Mouse (Mus musculus) kidney, postnatal 25 days (tissue): Measurements from ENCODE around the gene Il31ra.
"Not testable (repeated sequence)": the region's sequence is repeated elsewhere in the genome, so short reads cannot be mapped to it uniquely, and the experiment has no call there.

Experiments
- DNase-seq, 2 experiments: peaks; one replicate each; pipeline ENCODE4 v3.0.0; 2021; ENCODE audit warnings: mixed read lengths in 2 of 2

The Il31ra gene

DNA sequence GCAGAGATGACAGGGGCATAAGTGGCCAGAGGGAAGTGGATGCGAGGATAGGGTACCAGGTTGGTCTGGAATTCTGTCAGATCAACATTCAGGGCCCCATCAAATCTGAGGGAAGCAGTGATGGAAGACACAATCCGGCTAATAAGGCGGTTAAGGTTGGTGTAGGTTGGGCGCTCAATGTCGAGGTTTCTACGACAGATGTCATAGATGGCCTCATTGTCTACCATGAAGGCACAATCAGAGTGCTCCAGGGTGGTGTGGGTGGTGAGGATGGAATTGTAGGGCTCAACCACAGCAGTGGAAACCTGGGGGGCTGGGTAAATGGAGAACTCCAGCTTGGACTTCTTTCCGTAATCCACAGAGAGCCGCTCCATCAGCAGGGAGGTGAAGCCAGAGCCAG, at the start of gene Il31ra:
Gene Il31ra, minus strand, starts transcription at position 101 of the 400 bp plus-strand sequence.
- DNase-seq = not testable (repeated sequence)

DNA sequence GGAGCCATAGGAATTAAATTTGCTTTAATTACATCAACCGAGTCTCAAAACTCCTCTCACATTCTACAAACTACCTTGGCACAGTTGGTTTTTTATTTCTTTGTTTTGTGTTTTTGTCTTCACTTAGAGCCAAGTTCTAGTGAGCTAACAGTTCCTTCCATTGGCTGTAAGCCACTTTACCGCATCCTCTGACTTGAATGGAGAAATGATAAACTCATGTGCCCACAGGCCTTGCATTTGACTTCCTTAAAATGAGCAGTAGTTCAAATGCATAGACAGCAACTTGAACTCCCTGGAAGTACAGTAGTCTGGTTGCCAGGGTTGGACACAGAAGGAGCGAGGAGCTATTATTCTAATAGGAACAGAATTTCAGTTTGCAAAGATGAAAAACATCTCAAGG, 48.7 kb upstream of the Il31ra start:
- DNase-seq = no peak

DNA sequence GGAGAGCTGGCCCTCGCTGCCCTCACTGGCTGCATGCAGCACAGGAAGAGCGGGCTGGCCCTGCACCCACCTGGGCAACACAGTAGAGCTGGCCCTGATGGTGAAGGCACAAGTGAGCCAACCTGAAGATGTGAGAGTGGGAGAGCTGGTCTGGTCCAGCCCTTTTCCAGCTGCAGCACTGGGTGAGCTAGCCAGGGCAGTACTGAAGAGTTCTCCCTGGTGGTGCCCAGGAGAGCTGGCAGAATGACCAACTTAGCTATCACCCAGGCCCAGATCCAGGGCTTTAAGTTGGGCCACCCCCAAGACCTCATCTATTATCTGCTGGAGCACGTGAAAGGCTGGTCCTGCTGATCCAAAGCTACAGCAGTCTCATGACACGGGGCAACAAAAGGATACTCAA, 45.0 kb upstream of the Il31ra start:
- DNase-seq = no peak

DNA sequence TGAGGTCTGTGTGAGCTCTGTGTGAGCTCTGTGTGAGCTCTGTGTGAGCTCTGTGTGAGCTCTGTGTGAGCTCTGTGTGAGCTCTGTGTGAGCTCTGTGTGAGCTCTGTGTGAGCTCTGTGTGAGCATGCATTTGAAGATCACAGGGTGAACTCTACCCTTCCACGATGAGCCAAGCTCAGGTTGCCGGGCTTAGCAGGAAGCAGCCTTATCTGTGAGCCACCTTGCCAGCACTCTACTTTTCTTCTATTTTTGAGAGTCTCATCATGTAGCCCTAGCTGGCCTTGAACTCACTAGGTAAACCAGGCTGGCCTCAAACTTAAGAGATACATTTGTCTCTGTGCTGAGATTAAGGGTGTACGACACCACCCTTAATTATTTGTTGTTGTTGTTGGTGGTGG, 42.3 kb upstream of the Il31ra start:
- DNase-seq = no peak

DNA sequence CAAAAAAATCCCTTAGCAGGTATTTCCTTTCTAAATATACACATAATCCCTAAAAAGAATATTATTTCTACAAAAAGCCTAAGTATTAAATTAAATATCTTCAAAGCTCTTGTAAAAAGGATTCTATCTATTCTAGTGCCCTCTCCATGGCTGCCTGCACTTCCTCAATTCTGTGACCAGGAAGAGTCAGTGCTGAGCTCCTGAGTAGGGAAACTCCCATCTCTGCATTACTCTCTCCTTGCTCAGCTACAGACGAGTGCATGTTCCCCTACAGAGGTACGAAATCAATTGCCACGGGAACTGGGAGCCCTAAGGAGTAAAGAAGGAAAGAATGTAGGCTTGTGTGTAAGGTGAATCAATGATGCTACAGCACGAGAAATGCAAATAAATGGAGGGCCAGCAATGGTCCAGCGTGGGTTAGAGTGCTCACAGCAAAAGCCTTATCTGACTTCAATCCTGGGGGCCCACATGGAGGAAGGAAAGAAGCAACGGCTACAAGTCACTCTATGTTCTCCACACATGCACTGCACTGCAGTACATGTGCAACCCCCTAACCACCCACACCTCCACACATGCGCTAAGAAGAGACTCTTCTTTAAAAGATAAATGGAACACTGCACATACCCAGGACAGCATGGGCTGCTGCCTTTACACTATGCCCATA, 41.1 kb upstream of the Il31ra start:
- no peak for DNase-seq

DNA sequence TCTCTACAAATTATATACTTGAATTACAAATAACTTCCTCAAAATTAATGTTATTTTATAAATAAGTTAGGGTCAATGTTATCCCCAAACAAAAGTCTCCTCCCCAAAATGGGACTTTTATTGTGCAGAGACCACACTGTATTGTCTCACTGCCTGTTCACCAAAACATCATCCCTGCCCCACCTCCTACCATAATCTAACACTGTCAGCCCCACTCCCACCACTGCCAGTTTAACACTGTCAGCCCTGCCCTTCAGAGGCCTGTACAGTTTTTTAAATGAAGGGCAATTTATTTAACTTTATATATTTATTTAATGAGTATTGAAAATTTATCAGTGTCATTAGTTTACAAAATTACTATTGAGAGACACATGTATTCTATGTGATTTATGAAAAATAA, 31.4 kb upstream of the Il31ra start:
- no peak for DNase-seq

DNA sequence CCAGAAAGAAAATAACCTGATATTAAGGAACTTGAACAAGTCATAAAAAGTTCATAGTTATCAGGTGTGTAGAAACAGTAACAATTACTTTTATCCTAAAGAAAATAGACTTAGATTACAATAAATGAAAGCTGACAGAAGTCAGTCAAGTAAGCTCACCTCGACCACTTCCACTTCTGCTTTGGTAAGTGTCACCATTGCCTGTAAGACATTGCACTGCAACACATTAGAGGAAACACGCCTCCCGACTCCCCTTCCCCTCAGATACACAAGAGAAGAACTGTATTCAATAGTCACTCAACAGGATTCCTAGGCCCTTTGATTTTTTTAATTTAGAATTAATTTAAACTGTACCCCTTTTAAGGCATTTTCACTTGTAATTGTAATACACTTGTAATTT, 30.5 kb upstream of the Il31ra start:
- DNase-seq = no peak

DNA sequence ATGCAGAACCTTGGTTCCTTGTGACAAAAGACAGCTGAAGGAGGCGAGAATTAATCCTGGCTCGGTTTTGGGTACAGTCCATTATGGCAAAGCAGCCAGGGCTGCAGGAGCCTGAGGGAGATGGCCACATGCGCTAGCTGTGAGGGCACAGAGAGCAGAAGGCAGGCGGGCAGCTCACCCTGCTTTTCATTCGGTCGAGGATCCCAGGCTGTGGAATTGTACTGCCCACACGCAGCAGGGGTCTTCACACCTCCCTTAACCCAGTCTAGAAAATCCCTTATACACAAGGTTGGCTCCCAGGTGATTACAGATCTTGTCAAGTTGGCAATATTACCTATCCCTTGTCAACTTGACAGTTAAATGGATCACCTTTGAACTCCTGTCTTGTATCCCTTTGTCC, 29.5 kb upstream of the Il31ra start:
- no peak for DNase-seq

DNA sequence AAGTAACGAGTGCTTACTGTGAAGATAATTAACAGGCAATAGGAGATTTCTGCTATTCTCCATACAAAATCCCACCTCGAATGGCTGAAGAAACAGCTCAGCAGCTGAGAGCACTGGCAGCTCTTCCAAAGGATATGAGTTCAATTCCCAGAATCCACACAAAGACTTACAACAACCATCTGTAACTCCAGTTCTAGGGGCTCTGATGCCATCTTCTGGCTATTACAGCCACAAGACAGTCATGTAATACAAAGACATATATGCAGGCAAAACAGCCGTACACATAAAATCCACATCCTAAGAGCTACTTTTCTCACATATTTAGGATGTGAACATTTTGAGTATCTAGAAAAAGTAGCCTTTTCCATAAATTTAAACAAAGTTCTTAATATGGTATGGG, 27.4 kb upstream of the Il31ra start:
- DNase-seq = no peak

DNA sequence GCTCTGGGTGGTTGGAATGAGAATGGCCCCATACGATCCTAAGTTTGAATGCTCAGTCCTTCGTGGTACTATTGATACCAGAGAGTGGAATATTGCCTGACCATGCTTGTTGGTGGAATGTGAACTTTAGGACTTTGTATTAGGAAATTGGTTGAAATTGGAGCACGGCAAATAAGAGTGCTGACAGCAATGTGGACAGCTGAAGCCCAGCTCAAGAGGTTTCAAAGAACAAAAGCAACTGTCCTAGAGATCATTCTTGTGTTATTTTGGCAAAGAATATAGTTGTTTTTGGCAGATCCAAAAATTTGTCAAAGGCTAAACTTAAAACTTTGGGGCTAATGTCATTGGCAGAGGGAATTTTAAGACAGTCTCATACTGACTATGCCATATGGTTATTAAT, 14.4 kb upstream of the Il31ra start:
- DNase-seq = no peak

DNA sequence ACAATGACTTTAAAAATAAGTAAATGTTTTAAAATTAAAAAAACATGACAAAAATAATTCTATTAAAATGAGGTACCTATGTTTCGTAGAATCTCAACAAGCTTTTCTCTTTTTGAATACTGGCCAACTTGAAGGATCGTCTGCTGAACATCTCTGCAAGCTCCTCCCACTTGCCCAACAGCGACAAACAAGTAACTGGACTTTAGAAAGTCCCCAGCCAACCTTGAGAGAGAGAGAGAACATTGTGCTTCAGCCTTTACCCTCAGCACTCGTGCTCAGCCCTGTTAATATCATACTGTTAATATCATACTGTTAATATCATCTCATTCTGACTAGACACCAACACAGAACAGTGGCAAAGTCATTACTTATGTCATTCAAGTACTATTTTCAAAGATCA, 10.3 kb upstream of the Il31ra start:
- DNase-seq = no peak

DNA sequence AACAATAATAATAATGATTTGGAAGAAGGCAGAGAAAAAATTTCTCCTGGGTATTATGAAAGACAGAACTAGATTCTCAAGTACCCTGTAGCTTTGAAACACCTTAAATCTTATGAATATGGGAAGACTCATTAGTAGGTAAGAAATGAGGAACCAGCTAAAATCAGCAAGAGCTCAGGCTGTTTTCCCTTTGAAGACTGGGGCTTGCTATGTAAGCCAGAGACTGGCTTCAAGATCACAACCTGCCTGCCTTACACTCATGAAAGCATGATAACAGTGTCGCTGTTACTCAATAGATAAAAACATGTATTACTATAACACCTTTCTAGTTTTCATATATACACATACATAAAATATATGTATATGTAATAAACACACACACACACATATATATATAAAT, 9.7 kb upstream of the Il31ra start:
- DNase-seq = no peak

DNA sequence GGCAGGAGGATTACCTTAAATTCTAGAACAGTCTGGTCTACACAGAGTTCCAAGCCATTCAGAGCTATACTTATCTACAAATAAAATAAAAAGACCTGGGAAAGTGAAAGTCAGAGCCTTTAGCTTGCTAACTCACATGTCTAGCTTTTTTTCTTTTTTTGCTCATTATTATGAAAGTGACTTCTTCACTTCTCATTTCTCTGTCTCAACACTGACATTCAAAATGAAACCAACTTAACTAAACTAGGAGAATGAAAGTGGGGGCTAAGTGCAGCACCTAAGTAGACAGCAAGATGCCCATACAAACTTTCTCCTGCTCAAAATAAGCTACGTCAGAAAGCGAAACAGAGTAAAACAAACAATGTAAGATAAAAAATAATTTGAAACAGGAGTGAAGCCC, 8.4 kb upstream of the Il31ra start:
- DNase-seq = no peak

DNA sequence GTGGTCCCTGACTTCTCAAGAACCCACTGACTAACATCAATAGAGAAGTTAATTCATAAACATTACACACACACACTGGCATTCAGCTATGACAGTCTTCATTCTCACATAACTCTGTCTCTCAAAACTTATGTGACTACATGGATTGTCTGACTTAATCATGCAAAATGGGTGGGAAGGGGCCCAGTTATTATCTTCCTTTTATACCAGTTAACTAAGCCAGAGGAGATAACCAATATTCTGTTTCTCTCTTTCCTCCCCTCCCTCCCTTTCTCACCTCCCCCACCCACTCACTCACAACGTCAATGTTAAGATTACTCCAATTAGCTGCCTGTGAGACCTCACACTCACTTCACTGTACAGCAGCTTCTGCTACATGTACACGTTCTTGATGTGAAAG, 3.9 kb downstream of the Il31ra start:
- no peak for DNase-seq

DNA sequence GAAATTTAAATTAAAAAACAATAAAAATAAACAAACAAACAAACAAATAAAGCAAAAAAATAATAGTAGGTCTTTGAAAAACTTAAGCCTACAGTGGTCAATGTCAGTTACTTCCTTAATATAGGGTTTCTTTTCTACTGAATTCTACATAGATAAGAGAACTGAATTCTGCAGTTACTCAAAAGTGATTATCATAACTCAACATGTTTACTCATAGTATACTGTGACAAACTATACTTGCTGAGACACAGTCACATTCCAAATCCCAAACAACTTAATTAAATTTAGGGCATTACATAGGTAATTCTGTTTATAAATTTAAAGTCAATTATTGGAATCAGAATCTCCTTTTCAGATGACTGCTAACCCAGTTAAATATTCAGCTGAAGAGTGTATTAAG, 4.5 kb downstream of the Il31ra start:
- DNase-seq = no peak

DNA sequence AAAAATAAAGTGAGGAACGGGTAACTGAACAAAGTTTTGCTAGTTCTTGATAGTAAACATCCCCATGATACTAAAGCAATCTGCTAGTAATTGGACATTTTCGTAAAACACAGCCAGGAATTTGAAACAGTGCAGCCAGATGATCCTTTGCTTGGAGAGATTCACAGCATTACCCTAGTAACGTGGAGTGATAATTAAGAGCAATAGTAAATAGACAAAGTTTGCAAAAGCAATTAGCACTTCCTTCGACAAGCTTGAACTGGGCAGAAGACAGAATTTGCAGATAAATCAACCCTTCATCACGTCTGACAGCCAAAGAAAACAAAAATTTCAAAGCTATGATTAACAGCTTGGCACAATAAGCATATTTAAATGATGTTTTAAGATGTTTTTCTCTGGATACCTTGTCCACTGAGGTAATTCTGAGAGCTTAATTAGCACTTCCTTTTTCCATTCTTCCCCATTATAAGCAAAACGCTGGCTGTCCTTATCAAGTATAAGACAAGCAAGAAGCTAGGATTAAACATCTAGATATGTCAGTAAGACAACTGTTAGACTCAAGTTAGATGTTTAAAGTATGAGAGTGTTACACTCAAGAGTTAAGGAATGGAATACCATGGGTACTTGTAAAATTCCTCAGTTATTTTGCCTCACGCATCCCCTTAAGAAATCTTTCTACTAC, 9.5 kb downstream of the Il31ra start:
- DNase-seq = no peak

DNA sequence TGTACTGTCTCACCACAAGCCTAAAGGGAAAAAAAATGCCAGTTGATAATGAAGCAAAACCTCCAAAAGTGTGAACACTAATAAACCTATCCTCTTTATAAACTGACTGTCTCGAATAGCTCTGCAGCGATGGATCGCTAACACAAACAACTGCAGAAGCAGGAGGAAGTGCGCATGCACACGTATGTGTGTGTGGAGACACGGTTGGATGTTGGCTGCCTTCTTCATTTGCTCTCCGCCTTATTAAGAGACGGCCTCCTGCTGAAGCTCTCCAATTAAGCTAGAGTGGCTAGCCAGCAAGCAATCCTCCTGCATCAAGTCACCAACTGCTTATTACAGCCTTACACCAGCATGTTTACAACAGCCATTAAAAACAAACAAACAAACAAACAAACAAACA, 11.9 kb downstream of the Il31ra start:
- no peak for DNase-seq

DNA sequence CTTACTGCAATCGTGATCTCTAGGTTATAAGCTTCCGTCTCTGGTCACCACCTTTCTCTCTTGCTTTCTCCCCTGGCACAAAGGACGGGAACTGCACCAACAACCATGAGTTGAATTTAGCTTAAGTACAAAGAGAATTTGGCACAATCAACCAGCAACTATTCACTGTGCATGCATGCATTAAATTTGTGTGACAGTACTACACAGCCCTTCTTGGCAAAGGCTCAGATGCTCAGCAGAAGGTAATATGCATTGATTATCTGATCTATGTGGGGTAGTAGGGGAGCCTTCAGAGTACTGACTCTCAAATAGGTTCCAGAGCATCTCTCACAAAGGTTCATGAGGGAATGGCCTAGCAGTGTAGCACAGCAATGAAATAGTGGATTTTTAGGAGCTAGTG, 12.4 kb downstream of the Il31ra start:
- DNase-seq = no peak

DNA sequence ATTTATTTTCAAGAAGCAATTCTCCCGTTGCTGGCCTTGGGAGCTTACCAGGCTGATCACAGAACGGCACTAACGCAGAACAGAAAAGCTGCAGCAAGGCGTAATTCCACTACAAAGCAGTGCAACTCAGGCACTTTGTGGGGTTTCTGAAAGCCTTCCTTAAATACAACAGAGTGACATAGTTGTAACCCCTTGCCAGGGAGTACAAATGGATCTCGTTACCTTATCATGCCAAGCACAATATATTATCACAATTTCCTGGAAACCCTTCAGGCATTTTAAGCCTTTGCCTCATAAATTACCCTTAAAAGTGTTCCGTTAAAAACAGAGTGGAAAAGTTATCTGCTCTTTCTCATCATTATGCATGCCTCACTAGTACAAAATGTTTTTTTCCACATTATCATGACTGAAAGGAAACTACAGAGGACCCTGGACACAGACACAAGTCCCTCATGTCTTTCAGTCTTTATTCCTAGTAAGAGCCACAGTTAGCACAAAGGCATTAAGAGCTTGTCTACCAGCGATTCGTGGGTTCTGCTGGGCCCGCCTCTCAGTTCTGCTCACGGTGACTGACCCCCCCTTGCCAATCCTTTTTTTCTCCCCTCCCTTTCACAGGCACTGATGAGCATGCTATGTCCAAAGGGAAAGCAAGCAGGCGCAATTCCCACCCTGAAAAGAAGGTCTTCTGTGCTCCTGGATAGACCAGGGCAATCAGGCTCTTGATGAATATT, 13.4 kb downstream of the Il31ra start:
- no peak for DNase-seq

DNA sequence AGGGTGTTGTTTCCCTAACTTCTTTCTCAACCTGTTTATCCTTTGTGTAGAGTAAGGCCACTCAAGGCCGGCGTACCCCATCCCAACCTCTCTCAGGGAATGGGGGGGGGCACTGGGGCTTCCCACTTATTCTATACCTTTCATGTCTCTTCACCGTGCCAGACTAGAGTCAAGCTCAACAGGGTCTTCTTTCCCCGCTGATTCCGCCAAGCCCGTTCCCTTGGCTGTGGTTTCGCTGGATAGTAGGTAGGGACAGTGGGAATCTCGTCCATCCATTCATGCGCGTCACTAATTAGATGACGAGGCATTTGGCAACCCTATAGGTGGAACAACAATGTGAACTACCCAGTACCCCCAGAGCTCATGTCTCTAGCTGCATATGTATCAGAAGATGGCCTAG, 16.1 kb downstream of the Il31ra start:
- DNase-seq = peak; percentile 96 to 97

DNA sequence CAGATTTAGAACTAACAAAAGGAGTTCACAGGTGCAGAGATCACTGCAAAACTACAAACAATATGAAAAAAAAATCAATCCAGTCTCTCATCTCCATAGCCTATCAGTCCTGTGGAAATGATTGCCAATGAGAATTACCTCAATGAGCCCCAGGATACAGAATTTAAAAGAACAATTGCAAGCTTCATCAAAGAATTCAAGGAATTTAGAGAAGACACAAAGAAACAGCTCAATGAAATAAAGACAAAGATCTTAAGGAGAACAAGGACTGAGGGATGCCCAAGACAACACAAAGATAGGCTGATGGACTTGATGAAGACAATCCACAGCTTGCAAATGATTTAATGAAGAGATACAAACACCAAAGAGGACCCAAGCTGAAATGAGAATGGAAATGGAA, 20.4 kb downstream of the Il31ra start:
- DNase-seq = no peak

DNA sequence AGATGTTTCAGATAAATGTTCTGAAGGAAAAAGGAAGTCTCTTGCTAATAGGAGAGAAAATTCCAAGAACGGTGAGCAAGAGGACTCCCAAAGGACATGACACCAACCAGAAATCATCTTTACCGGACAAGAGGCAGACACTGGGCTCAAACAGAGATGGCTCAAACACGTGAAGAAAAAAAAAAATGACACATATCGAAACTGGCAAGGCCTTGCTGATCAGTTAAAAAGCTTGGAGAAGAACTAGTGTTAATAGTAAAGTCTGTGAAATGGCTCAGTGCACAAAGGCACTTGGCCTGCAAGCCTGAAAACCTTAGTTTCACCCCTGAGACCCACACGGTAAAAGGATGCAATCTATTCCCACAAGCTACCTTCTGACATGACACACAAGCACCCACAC, 23.4 kb downstream of the Il31ra start:
- DNase-seq = no peak

DNA sequence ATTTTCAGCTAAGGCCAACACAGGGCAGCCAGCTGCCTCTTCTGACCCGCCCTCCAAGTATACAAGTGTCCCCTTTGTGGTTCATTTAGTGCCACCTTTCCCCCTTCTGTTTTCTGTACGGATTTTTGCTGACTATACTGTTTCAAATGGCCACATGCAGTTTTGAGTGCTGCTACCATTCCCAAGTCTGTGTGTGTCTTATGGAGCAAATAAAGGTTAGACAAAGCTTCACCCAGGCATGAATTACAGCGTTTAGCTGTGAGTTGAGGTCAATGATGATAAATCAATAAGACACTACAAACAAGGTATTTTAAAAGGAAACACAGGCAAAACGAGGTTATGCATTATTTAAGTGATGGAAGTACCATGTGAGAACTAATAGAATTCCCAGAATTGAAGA, 24.6 kb downstream of the Il31ra start:
- no peak for DNase-seq

DNA sequence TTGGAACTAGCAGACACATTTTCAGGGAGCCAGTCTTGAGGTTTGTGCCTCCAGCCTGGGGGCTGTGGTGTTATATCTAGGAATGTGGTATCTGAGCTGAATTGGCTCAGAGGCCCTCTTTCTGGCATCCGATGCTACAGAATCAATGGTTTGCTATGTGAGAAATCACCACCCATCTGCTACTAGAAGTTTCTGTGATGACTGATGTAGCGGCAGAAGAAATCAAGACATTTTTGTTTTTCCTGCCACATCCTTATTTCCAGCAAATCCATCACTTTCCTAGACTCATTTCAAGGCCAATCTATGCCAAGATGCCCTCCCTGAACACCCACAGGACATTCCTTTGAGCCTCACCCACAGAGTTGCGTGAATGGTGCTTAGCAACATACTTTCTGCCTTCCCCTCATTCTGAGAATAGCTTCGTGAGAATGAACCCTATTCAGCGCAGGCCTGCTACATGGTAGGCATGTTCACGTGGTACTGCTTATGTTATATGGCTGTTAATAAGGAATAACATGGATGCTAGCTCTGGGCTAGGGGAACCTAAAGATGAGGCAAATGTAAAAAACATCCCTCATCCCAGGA, 33.5 kb downstream of the Il31ra start:
- DNase-seq = no peak
